Mouse (Mus musculus) midbrain, embryonic 12.5 days (tissue): ENCODE results near the gene Zc2hc1b. TPM values are rescaled to one million over a fixed set of nuclear protein-coding genes. Genes with fewer than 3 reads are reported as not detected.
A peak's percentile ranks its signal among the peaks of the same experiment; 100 is the strongest.

Experiments
- ATAC-seq: fragments of 200-750 bp; cut with Nextera tagmentation; 2 replicates; pipeline ENCODE4 v1.8.0; 2017; ENCODE audit warnings: low read depth, moderate TSS enrichment, moderate library complexity; ENCODE audit not compliant: low FRiP score
- H3K27ac ChIP-seq: fragments of 300-500 bp; sonication (generic); replicated peaks from 2 replicates; pipeline ENCODE4 v1.5.1; 2016; ENCODE audit warnings: mild to moderate bottlenecking
- H3K27me3 ChIP-seq: fragments of 300-500 bp; sonication (generic); 2 replicates; pipeline ENCODE4 v1.6.1; 2016; ENCODE audit warnings: mild to moderate bottlenecking
- H3K36me3 ChIP-seq: fragments of 300-500 bp; sonication (generic); 2 replicates; pipeline ENCODE4 v1.6.1; 2016
- H3K4me1 ChIP-seq: fragments of 300-500 bp; sonication (generic); 2 replicates; pipeline ENCODE4 v1.6.1; 2016
- H3K4me2 ChIP-seq: fragments of 300-500 bp; sonication (generic); replicated peaks from 2 replicates; pipeline ENCODE4 v1.6.1; 2016; ENCODE audit warnings: mild to moderate bottlenecking, moderate library complexity
- H3K4me3 ChIP-seq: fragments of 300-500 bp; sonication (generic); 2 replicates; pipeline ENCODE4 v1.5.1; 2016; ENCODE audit warnings: mild to moderate bottlenecking
- H3K9ac ChIP-seq: fragments of 300-500 bp; sonication (generic); replicated peaks from 2 replicates; pipeline ENCODE4 v1.6.1; 2016; ENCODE audit warnings: mild to moderate bottlenecking, moderate library complexity
- H3K9me3 ChIP-seq: fragments of 300-500 bp; sonication (generic); 2 replicates; pipeline ENCODE4 v1.6.1; 2016; ENCODE audit warnings: mild to moderate bottlenecking
- WGBS: fragments of 180-500 bp; shearing (Covaris S2); methylation state at CpG from one replicate; pipeline ENCODE4 v1.1.7; 2016; 5-methylcytosine and 5-hydroxymethylcytosine counted together
- polyA plus RNA-seq: library from polyadenylated mRNA; unstranded; fragments of >200 nt; fragmentation: Nextera tagmentation; extraction: Ambion mirVana; gene quantifications from 2 replicates; pipeline ENCODE4 v1.2.1, GENCODE M21; 2016

The Zc2hc1b gene
- polyA plus RNA-seq, 1 experiment from 2014 or later = not detected

DNA sequence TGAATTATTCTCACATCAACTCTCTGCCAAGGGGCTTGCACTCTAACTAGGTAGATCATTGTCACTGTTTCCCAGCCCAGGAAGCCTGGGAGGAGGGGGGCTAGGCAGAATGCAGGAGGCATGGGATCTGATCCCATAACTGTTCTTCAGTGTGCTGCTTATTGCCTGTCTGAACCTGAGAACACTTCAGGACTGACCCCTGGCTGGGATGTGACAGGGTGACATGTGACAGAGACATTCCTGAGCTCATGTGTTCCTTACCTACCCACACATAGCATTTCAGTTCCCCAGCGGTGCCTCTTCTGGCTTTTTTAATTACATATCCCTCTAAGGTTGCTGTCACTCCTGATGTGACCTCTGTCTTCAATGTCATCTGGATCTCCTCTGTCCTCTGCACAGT lies 68.0 kb downstream of the Zc2hc1b start:
- Histone ChIP-seq H3K27me3 (no peaks in the 10 kb centered on the region), H3K9ac (no peak overlapping the region), H3K4me1 (peaks cover 73% of the 10 kb centered on the region), H3K36me3 (peaks cover 4% of the 10 kb centered on the region; the same call in 1 of the 2 replicates), H3K4me3 (no peak overlapping the region), H3K27ac (peak overlapping the region; percentile 87), H3K4me2 (no peak overlapping the region), H3K9me3 (no peaks in the 10 kb centered on the region)
- 78% methylated on average over 1 of the region's 1 CpGs for WGBS
- no peak for ATAC-seq

- Histone ChIP-seq H3K9ac (no peak overlapping the region), H3K4me2 (peak overlapping the region; percentile 9; the same call in 1 of the 2 replicates), H3K27me3 (no peaks in the 10 kb centered on the region), H3K36me3 (peaks cover 4% of the 10 kb centered on the region; the same call in 1 of the 2 replicates), H3K9me3 (no peaks in the 10 kb centered on the region), H3K4me1 (peaks cover 63% of the 10 kb centered on the region), H3K4me3 (no peak overlapping the region), H3K27ac (peak overlapping the region; percentile 87)
- no peak for ATAC-seq
- 13% methylated on average over 4 of the region's 4 CpGs for WGBS
Measured at GRCm38 (mm10) chr10:13108847-13109246, 69.0 kb downstream of the Zc2hc1b start.

GRCm38 (mm10) chr10:13108021-13108548 lies 69.7 kb downstream of the Zc2hc1b start:
- Histone ChIP-seq H3K4me2 (0 out of 2 replicates have a peak overlapping the region, but pooled peaks have one; percentile 9), H3K9ac (no peak overlapping the region), H3K9me3 (no peaks in the 10 kb centered on the region), H3K27ac (peak overlapping the region; percentile 87), H3K36me3 (peaks cover 4% of the 10 kb centered on the region; the same call in 1 of the 2 replicates), H3K27me3 (no peaks in the 10 kb centered on the region), H3K4me1 (peaks cover 60% of the 10 kb centered on the region), H3K4me3 (no peak overlapping the region)
- peak; percentile 94 for ATAC-seq
- 6% methylated on average over 7 of the region's 7 CpGs for WGBS

DNA sequence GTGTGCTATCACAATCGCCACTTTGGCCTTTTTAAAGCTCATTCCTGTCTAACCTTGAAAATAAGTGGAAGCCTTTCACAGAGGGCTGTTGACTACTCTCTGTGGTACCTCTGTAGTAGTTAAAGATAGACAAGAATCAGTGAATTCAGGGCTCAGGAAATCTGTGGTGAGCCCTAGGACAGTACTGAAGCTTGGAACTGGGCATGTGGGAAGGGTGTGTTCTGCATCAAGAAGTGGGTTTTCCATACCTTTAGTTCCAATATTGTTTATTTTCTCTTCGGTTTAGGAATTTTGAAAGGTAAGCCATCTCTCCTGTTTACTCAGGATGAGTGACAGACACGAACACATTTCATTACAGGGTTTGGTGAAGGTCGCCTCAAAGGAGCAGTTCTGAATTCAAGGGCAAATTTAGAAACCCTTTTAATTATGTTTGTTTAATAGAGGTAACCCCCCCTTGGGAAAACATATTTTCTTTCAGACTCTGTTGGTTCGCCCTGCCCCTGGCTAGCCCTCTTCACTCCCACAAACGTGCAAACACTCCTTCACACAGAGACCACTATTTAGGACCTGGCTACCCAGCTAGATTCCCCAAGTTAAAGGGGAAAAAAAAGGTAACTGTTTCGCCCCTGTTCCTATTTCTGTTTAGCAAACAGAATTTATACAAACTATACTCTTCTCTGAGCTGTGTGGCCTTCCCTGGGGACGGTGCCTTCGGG lies 70.8 kb downstream of the Zc2hc1b start:
- Histone ChIP-seq H3K4me3 (no peak overlapping the region), H3K9ac (no peak overlapping the region), H3K27ac (peak overlapping the region; percentile 87), H3K4me2 (no peak overlapping the region), H3K4me1 (peaks cover 52% of the 10 kb centered on the region), H3K27me3 (no peaks in the 10 kb centered on the region), H3K9me3 (no peaks in the 10 kb centered on the region), H3K36me3 (no peaks in the 10 kb centered on the region)
- ATAC-seq = no peak
- WGBS = 57% methylated on average over 9 of the region's 9 CpGs

DNA sequence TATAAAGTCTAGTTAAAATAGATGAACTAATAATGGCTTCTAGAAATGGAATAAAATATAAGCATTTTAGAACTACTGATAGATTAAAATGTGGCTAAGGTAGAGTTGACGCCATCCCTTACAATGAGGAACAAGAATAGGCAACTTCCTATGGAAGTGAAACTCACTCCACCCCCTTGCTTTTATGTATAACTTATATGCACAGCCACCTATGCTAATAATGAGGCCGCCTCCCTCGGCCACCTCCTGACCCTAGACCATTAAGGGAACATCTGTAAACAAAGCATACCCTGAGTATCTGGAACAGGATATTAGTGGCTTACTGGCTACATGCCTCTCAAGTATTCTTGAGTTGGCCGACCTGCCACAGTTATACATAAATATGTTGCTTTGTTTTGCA lies 74.0 kb downstream of the Zc2hc1b start:
- H3K9me3 ChIP-seq = no peaks in the 10 kb centered on the region
- H3K4me2 ChIP-seq = no peak overlapping the region
- no peak for ATAC-seq
- H3K9ac ChIP-seq = no peak overlapping the region
- WGBS = 80% methylated on average over 4 of the region's 4 CpGs
- no peak overlapping the region for H3K4me3 ChIP-seq
- no peak overlapping the region for H3K27ac ChIP-seq
- H3K4me1 ChIP-seq = peaks cover 28% of the 10 kb centered on the region
- H3K36me3 ChIP-seq = no peaks in the 10 kb centered on the region
- no peaks in the 10 kb centered on the region for H3K27me3 ChIP-seq

DNA sequence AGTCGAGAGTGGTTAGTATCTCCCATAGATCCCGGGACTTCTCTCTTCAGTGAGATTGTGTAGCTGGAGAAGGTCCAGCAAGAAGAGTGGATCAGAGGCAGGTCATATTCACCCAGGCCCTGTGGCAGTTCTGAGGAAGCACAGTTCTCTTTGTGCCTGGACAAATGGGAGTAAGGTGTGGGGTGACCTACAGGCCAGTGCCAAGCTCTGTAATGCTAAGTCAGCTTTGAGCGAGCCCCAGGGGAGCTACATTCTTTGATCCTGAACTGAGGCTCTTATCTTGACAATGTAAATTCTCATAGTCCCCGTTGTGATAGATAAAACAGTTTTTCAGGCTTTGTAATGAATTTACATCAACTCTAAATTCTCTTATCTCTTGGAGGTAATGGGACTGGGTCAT lies 75.5 kb downstream of the Zc2hc1b start:
- H3K27me3 ChIP-seq = no peaks in the 10 kb centered on the region
- no peak overlapping the region for H3K4me2 ChIP-seq
- ATAC-seq = no peak
- no peak overlapping the region for H3K4me3 ChIP-seq
- no peak overlapping the region for H3K9ac ChIP-seq
- H3K36me3 ChIP-seq = no peaks in the 10 kb centered on the region
- whole genome bisulfite sequencing = 75% methylated on average over 4 of the region's 4 CpGs
- peaks cover 14% of the 10 kb centered on the region for H3K4me1 ChIP-seq
- no peaks in the 10 kb centered on the region for H3K9me3 ChIP-seq
- no peak overlapping the region for H3K27ac ChIP-seq

- ATAC-seq = no peak
- Histone ChIP-seq H3K4me3 (no peak overlapping the region), H3K9me3 (no peaks in the 10 kb centered on the region), H3K36me3 (no peaks in the 10 kb centered on the region), H3K9ac (no peak overlapping the region), H3K4me1 (0 out of 2 replicates have a peak, but pooled peaks cover 4% of the 10 kb centered on the region), H3K27me3 (no peaks in the 10 kb centered on the region), H3K27ac (no peak overlapping the region), H3K4me2 (no peak overlapping the region)
- 85% methylated on average over 6 of the region's 6 CpGs for WGBS
Measured at GRCm38 (mm10) chr10:13100061-13100648, 77.7 kb downstream of the Zc2hc1b start.

Other genes starting within 250 kb of the Zc2hc1b start
- 1.4 and 1.7 TPM in 2 replicates for gene Stx11, start 213.7 kb downstream of the Zc2hc1b start, polyA plus RNA-seq
- 30.3 and 32.2 TPM in 2 replicates for gene Sf3b5, start 172.7 kb downstream of the Zc2hc1b start, polyA plus RNA-seq
- gene Plagl1, start 117.5 kb downstream of the Zc2hc1b start, polyA plus RNA-seq = 77.2 and 98.5 TPM in 2 replicates
- 55.0 and 57.0 TPM in 2 replicates for gene Ltv1, start 15.1 kb upstream of the Zc2hc1b start, polyA plus RNA-seq